Mouse (Mus musculus): Measurements from ENCODE around the gene Ppef1. TPM values are rescaled to one million over a fixed set of nuclear protein-coding genes. Genes with fewer than 3 reads are reported as not detected.

Ppef1 gene
- total RNA-seq, 4 experiments from 2014 or later = not detected

DNA sequence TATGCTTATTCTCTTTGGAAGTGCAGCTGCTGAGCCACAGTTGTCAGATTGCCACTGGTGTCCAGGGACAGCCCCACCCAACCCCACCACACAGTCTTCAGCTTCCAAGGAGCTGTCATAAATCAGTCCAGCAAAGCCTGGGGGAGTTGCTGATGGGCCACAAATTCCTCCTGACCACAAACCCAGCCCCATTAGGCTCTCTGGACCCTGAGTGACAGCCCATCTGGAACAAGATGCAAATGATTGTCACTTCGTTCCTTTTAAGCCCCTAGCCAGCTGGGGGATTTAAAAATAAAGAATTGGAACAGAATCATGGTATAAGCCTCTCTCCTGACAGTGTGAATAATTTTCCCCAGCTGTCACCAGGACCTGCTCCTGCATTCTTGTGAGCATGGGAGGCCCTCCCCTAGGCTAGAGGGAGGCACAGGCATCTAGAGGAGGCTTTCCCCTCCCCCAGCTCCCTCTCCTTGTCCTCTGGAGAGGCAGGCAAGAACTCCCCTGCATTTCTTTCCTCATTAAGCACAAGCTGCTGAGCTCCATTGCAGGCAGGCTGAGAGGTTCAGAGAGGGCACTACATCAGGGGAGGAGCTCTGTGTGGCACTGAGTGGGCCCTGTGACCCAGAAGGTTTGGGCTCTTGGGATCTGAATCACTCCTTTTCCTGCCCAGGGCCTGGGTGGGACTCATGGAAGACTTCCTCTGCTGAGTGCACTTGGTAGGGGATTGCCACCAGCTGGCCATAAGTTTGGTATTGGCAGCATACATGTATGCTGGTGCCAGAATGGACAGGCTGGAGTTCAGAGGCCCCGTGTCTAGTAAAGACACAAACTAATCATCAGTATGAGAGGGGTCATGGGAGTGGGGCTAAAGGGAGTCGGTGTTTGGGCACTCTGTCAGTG is 136.8 kb downstream of the Ppef1 start:
- no peak for DNase-seq (ENCODE audit: low spot score in 2 of 2)

DNA sequence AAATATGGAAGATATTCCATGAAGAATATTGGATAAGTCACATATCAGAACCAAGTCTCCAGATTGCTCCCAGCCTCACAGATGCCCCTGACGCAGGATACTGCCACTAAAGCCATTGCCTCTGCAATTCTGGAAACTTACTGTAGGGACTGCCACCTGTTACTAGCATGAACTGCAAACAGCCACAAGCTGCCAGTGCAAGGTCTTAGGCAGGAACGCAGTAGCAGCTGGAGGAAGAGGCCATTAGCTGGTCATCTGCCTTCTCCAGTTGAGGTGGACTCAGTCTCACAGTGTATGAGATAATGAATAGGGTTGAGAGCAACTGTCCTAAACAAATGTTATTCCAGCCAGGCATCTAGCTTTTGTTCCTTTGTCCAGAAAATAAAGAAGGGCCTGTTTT is 137.5 kb downstream of the Ppef1 start:
- DNase-seq (ENCODE audit: low spot score in 2 of 2) = no peak

DNA sequence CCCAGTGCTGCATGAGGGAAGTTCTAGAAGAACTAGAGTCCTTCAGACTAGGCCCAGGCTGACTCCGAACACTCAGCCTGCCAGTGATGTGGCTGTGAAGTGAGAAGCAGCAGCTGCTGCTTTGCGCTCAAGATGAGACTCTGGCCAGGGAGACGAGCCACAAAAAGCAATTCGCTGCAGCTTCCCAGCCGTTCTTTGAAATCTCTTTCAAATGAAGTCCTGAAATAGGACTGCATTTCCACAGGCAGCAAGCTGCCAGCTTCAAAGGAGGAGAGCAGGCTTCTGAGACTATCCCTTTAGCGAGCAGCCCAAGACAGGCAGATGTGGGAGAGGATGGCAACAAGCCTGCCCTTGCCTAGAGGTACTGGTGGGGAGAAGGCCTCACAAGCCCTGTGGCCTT is 142.6 kb downstream of the Ppef1 start:
- no peak for DNase-seq (ENCODE audit: low spot score in 2 of 2)

DNA sequence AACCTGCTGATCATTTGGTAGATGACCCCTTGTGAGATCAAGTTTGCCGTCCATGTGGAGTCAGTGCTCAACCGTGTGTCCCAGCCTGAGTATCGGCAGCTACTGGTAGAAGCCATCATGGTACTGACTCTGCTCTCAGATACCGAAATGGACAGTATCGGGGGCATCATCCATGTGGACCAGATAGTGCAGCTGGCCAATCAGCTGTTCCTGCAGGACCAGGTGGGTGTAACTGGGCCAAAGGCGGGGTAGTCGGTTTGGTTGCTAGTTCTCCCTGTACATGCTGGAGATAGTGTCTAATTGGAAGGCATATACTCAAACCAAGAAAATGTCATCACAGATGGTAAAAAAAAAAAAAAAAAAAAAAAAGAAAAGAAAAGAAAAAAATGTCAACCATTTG is 145.4 kb downstream of the Ppef1 start:
- no peak for DNase-seq (ENCODE audit: low spot score in 2 of 2)

DNA sequence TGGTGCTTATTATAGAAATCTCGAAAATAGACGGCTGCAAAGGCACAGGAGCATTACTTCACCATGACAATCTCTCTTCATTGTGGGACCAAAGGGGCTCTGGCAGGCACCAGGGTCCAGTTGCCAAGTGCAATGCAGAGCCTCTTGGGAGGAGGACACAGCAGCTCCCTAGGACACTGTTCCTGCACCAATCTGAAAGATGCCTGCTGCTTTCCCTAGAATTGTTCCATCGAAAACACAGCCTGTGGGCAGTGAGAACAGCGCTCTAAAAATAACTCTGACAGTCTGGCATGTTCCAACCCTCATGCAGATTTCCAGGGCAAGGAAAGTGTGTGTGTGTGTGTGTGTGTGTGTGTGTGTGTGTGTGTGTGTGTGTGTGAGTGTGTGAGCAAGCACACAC is 147.0 kb downstream of the Ppef1 start:
- DNase-seq (ENCODE audit: low spot score in 2 of 2) = no peak

DNA sequence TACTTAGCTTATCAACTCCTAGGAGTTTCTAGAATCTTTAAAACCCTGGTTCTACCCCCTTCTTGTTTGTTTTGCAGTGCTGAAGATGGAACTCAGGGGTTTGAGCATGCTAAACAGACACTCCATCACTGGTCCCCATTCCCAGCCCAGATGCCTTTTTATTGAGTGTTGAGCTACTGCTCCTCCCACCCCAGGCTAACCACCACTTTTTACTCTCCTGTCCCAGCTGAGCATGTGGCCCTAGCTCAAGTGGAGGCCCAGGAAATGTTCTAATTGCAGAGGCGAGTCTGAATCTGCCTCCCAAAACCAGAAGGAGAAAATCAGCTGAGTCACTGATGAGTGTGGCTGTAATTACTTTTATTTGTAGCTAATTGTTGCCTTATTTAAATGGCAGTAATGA is 150.5 kb downstream of the Ppef1 start:
- no peak for DNase-seq (ENCODE audit: low spot score in 2 of 2)

DNA sequence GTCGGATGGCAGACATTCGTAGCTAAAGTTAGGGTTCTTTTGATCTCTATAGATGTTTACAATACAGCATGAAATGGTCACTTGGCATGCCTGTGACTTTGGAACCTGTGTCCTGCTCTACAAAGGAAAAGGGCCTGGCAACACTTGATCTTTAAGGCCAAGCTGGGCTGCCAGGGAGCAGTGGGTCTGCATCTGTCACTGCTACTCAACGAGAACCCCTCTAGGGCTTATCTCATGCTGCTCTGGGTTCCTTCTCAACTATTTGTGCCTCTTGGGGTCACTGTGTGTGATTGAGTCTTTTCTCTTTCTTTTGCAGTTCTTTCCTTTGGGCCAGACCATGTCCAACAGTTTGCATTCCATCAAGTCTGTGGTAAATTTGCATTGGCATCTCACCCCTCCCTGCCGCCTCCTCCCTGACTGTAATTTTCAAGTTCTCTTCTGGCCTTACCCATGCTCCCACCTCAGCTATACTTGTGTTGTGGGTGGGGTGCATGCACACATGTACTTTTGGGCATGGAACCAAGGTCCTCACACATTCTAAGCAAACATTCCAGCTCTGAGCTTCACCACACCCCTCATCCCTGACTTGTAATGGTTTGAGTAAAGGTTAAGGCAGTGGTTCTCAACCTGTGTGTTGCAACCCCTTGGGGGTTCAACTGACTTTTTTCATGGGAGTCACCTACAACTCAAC is 151.3 kb downstream of the Ppef1 start:
- DNase-seq (ENCODE audit: low spot score in 2 of 2) = no peak

DNA sequence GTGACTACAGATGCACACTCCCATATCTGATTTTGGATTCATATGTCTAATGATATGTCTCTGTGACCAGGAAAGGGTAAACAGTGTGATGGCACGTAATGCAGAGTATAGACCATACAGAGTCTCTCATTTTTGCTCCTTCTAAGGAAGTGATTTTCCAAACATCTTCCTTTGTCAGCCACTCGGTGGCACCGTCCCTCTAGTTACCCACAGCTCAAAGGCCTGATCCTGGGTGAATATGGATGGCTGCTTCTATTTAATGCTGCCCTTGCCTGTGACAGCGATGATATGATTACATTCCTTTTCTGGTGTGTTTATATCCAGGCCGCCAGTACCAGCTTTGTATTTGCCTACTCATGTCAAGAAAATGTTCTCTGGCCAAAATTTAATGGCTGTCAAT is 152.0 kb downstream of the Ppef1 start:
- DNase-seq (ENCODE audit: low spot score in 2 of 2) = no peak

Other genes starting within 250 kb of the Ppef1 start
- gene Phka2, start 233.6 kb downstream of the Ppef1 start, total RNA-seq (2022) = 1 to 10 TPM; 3.2 to 5.3 (median 4.6) TPM
- gene Rs1, start 32.2 kb upstream of the Ppef1 start, total RNA-seq (2022) = under 1 TPM in 1 of 4 experiments, not detected in 3; 0.60 TPM
- gene Gja6, start 171.3 kb upstream of the Ppef1 start, total RNA-seq (2022) = not detected

Data from gastrocnemius, adult 8-10 months (tissue).